Mouse (Mus musculus): ENCODE measurements around the gene Ptpa.

DNA sequence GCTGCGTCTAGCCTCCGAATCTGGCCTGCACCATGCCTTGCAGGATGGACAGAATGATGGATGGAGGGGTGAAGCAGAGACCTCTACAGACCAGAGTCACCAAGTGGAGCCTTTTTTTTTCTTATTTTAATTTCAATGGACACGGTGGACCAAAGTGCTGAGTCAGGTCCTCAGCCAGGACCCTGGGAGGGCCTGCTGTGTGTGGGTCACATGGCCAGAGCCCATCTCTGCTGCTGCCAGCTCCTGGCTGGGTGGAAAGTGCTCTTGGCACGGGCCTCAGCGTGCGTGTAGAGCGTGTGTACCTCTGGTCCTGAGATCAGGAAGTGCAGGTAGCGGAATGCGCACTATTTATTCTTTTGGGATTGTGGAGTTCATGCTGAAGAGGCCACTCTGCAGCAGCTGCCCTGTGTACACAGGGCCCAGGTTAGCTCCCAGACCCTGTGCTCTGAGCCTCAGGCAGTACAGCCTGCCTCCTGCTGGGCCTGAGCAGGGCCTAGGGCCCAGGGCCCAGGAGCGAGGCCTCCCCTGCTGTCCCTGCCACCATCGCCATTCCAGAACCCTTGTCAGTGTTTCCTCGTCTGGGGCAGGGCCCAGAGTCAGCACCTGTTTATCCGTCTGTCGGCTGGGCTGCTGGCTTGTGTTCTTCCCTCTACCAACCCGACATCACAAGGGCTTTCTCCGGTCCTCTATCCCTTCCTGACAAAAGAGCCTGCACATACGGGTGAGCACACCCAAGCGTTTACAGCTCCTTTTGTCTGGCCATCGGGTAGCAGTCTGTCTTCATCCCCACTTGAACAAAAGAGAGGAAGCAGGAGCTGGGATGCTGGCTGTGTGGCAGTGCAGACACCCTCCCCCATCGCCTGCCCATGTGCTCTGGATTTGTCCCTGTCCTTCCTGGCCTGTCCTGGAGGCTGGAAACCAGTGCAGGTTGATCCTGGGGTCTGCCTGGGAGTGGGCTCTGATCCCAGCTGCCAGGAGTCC, 16.4 kb upstream of the Ptpa start:
- TF ChIP-seq TCF12 (IDR thresholded peaks at IDR 0.05; ENCODE audit: low read depth, low read length) (no peak), MEF2A (IDR thresholded peaks at IDR 0.05; ENCODE audit: borderline replicate concordance, low read depth, low read length) (no peak), SMC3 (IDR thresholded peaks at IDR 0.05; ENCODE audit: low read depth, low read length) (no peak)

Measured in CH12.LX (cell line).